Comparison of ENCODE assay signal across 33 mouse cellular contexts in the genomic region with DNA sequence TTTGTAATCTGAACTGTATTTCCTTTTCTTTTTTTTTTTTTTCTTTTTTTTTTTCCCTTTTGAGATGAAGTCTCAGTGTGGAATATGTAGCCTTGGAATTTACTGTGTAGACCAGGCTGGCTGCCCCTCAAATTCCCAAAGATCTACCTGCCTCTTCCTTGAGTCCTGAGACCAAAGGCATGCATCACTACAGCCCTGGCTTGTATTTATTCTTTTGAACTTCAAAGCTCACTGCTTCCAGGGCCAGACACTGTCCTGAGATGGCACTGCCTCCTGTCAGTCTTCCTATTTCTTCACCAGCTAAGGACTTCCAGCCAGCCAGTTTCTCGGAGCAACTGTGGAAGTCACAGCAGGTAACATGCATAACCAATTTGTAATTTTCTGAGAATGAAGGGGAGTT. TPM values are rescaled to one million over a fixed set of nuclear protein-coding genes. Genes with fewer than 3 reads are reported as not detected.
DNase-seq lines count a peak whose midpoint lies in the region; ATAC-seq and TF ChIP-seq lines count a peak whose summit lies in the region.
"Had no signal": no experiment of that assay in that cellular context is flagged by ENCODE, and none has a peak within 500 bp of the region (broad histone marks: within the 10 kb centered on the region; RNA-seq: fewer than 3 reads in every experiment).

Gene Spink8, plus strand, starts transcription at position 301 of the 400 bp plus-strand sequence.

- no peak within 1 kb of the TSS for H3K4me3 ChIP-seq in kidney, embryonic 14.5 days (ENCODE audit: low read length)
- no peak within 1 kb of the TSS for H3K4me3 ChIP-seq in layer of hippocampus, adult 2 months
- H3K4me3 ChIP-seq in gastrocnemius, adult 2 months = no peak within 1 kb of the TSS
- H3K4me3 ChIP-seq: embryonic facial prominence, embryonic 12.5 days; heart, adult 2 months; heart, embryonic 12.5 days; limb, embryonic 10.5 days; limb, embryonic 15.5 days; liver, embryonic 13.5 days; megakaryocyte, embryonic 14.5 days; midbrain, embryonic 12.5 days; myocyte; neural tube, embryonic 12.5 days had no signal

- H3K27ac ChIP-seq in kidney, embryonic 14.5 days (ENCODE audit: low read depth, low read length) = no peak within 1 kb of the TSS; the same call in 1 of the 2 replicates
- no peak within 1 kb of the TSS for H3K27ac ChIP-seq in layer of hippocampus, adult 2 months
- H3K27ac ChIP-seq in gastrocnemius, adult 2 months = no peak within 1 kb of the TSS
- H3K27ac ChIP-seq: embryonic facial prominence, embryonic 12.5 days; heart, adult 2 months; hindbrain, embryonic 14.5 days; limb, embryonic 10.5 days; limb, embryonic 15.5 days; liver, embryonic 13.5 days; midbrain, embryonic 12.5 days; neural tube, embryonic 12.5 days had no signal

- H3K4me1 ChIP-seq in kidney, embryonic 14.5 days (ENCODE audit: control insufficient read depth, insufficient read depth, low read length) = peaks cover 16% of the 10 kb centered on the region
- H3K4me1 ChIP-seq: embryonic facial prominence, embryonic 12.5 days; limb, embryonic 10.5 days; limb, embryonic 15.5 days; liver, embryonic 13.5 days; midbrain, embryonic 12.5 days; neural tube, embryonic 12.5 days had no signal

- no peak within 1 kb of the TSS for H3K4me2 ChIP-seq in kidney, embryonic 14.5 days (replicated peaks; ENCODE audit: low read depth, low read length)
- H3K4me2 ChIP-seq: embryonic facial prominence, embryonic 12.5 days; hindbrain, embryonic 14.5 days; limb, embryonic 15.5 days; liver, embryonic 13.5 days; midbrain, embryonic 12.5 days; neural tube, embryonic 12.5 days had no signal

- no peaks in the 10 kb centered on the region for H3K27me3 ChIP-seq in kidney, embryonic 14.5 days (ENCODE audit: control insufficient read depth, insufficient read depth, low read length)
- H3K27me3 ChIP-seq: embryonic facial prominence, embryonic 12.5 days; heart, embryonic 12.5 days; limb, embryonic 15.5 days; midbrain, embryonic 12.5 days; neural tube, embryonic 12.5 days had no signal

- no peak for TF ChIP-seq CTCF in layer of hippocampus, adult 2 months (conservative IDR thresholded peaks at IDR 0.05)
- TF ChIP-seq CTCF in gastrocnemius, adult 2 months (IDR thresholded peaks at IDR 0.05) = no peak

- WGBS in kidney, embryonic 14.5 days = 56% methylated on average over 1 of the region's 1 CpGs

- no peaks in the 10 kb centered on the region for H3K9me3 ChIP-seq in kidney, embryonic 14.5 days (ENCODE audit: control insufficient read depth, low read length)
- H3K9me3 ChIP-seq: embryonic facial prominence, embryonic 12.5 days; heart, embryonic 12.5 days; limb, embryonic 10.5 days; limb, embryonic 15.5 days; liver, embryonic 13.5 days; megakaryocyte, embryonic 14.5 days; midbrain, embryonic 12.5 days; neural tube, embryonic 12.5 days had no signal

- intact Hi-C loops in gastrocnemius, adult 2 months (cut with DNase I) = no loop called here

- ATAC-seq in kidney, embryonic 14.5 days (ENCODE audit: low FRiP score, low TSS enrichment) = no peak
- ATAC-seq in cerebellum, adult (ENCODE audit: insufficient number of reproducible peaks, low FRiP score, low TSS enrichment) = no peak
- ATAC-seq: forebrain, embryonic 14.5 days; lung, postnatal 0 days had no signal

- no peak within 1 kb of the TSS for H3K9ac ChIP-seq in kidney, embryonic 14.5 days (ENCODE audit: low read depth, low read length)
- H3K9ac ChIP-seq: embryonic facial prominence, embryonic 12.5 days; heart, embryonic 12.5 days; hindbrain, embryonic 14.5 days; limb, embryonic 15.5 days; liver, embryonic 13.5 days; midbrain, embryonic 12.5 days; neural tube, embryonic 12.5 days had no signal

- no peak for DNase-seq in kidney, postnatal 4 days
- DNase-seq in layer of hippocampus, adult 2 months (ENCODE audit: low spot score in 2 of 2) = no peak
- DNase-seq in layer of hippocampus, adult 9-11 months = no peak
- no peak for DNase-seq in gonadal fat pad, adult 2 months (ENCODE audit: low read depth)
- DNase-seq in layer of hippocampus, postnatal 36 days = no peak
- no peak for DNase-seq in gastrocnemius, adult 2 months
- DNase-seq: B cell, adult 2 months; cerebellum, adult 11-12 months; cerebellum, adult 9-11 months; embryo, embryonic 11 days; gastrocnemius, postnatal 36 days; heart, adult 2 months; heart, postnatal 4 days; kidney, adult 11 months; liver, embryonic 13.5 days; lung, adult 18-20 months; lung, postnatal 4 days had no signal

- H3K36me3 ChIP-seq in kidney, embryonic 14.5 days (ENCODE audit: control insufficient read depth, insufficient read depth, low read length) = no peaks in the 10 kb centered on the region
- H3K36me3 ChIP-seq: embryonic facial prominence, embryonic 12.5 days; heart, embryonic 12.5 days; limb, embryonic 10.5 days; limb, embryonic 15.5 days; liver, embryonic 13.5 days; midbrain, embryonic 12.5 days; neural tube, embryonic 12.5 days had no signal

RNA-seq across cellular contexts. Expression of gene Spink8, which starts in this region (rescaled TPM):
- polyA plus RNA-seq in kidney, embryonic 14.5 days (2014; fragmentation: Nextera tagmentation; extraction: Ambion mirVana) = 25.1 and 32.7 TPM in 2 replicates
- total RNA-seq in layer of hippocampus, adult 2 months (2021) = 10 to 100 TPM; 60.8 to 71.0 TPM
- polyA plus RNA-seq in gonadal fat pad, adult 2 months (2012; rRNA removed) = 3,031 and 4,791 TPM in 2 replicates
- total RNA-seq in layer of hippocampus, postnatal 36 days (2021) = 10 to 100 TPM; 60.4 to 73.2 TPM
- total RNA-seq in gastrocnemius, adult 2 months (2021) = not detected
- total RNA-seq: gastrocnemius, postnatal 36 days; heart, adult 2 months; heart, postnatal 4 days; midbrain, postnatal 0 days had no signal
- polyA plus RNA-seq: embryonic facial prominence, embryonic 12.5 days; forebrain, embryonic 14.5 days; heart, adult 2 months; heart, embryonic 12.5 days; heart, postnatal 0 days; limb, embryonic 10.5 days; liver, embryonic 13.5 days; lung, postnatal 0 days; midbrain, embryonic 12.5 days; midbrain, postnatal 0 days; myocyte; neural tube, embryonic 12.5 days; stomach, embryonic 14.5 days had no signal

Comparison
In these comparisons a context has a peak if more than half of its experiments do, and no peak if none do; other contexts are left out.
1. RNA of gene Spink8 (total RNA-seq): 60.4 to 73.2 TPM in layer of hippocampus, postnatal 36 days and 60.8 to 71.0 TPM in layer of hippocampus, adult 2 months; not detected in gastrocnemius, adult 2 months; every median in the first group is over 10 times any median in the second.
2. RNA of gene Spink8 (polyA plus RNA-seq): 3,031 to 4,791 TPM in gonadal fat pad, adult 2 months; 25.1 to 32.7 TPM in kidney, embryonic 14.5 days; every median in the first group is over 10 times any median in the second.